Mouse (Mus musculus) CH12.LX (cell line): Measurements from ENCODE around the gene Zfp148.

ENCODE experiments used
- CTCF ChIP-seq, 2 experiments: IDR thresholded peaks in 1 of 2; conservative IDR thresholded peaks in 1 of 2; 2 replicates each; pipeline ENCODE4 v1.5.1; 2011 to 2012; ENCODE audit warnings: low read depth in 2 of 2, low read length in 2 of 2, improper control_type of control experiment in 1 of 2, inconsistent platforms in 1 of 2, mild to moderate bottlenecking in 1 of 2, moderate library complexity in 1 of 2
- E2F4 ChIP-seq: IDR thresholded peaks from 2 replicates; pipeline ENCODE4 v1.6.1; 2011; ENCODE audit warnings: low read depth, low read length, improper control_type of control experiment; ENCODE audit not compliant: insufficient replicate concordance
- ELF1 ChIP-seq: IDR thresholded peaks from 2 replicates; pipeline ENCODE4 v1.6.1; 2014; ENCODE audit warnings: low read depth, mild to moderate bottlenecking, inconsistent platforms, low read length, improper control_type of control experiment
- MAZ ChIP-seq: IDR thresholded peaks from 2 replicates; pipeline ENCODE4 v1.6.1; 2012; ENCODE audit warnings: low read depth, mild to moderate bottlenecking, inconsistent platforms, low read length, improper control_type of control experiment, moderate library complexity
- USF1 ChIP-seq: IDR thresholded peaks from 2 replicates; pipeline ENCODE4 v1.6.1; 2014; ENCODE audit warnings: low read depth, mild to moderate bottlenecking, inconsistent platforms, low read length, improper control_type of control experiment
- USF2 ChIP-seq: conservative IDR thresholded peaks from 2 replicates; pipeline ENCODE4 v1.6.1; 2011; ENCODE audit warnings: low read depth, low read length, improper control_type of control experiment
- ZNF384 ChIP-seq: IDR thresholded peaks from 2 replicates; pipeline ENCODE4 v1.6.1; 2012; ENCODE audit warnings: low read depth, low read length, improper control_type of control experiment, inconsistent platforms

- no peak for TF ChIP-seq MAZ
- no peak for TF ChIP-seq E2F4
- TF ChIP-seq USF2 = no peak
- TF ChIP-seq CTCF (conservative IDR thresholded peaks at IDR 0.05 in 1 of 2, IDR thresholded peaks at IDR 0.05 in 1 of 2; ENCODE audit: low read depth in 2 of 2, low read length in 2 of 2) = no peak
- no peak for TF ChIP-seq ZNF384
- TF ChIP-seq ELF1 = no peak
- TF ChIP-seq USF1 = no peak
Observed at GRCm38 (mm10) chr16:33338492-33338891, 42.1 kb upstream of the Zfp148 start.
